Mouse (Mus musculus): ENCODE results near the gene Fhit. TPM values are rescaled to one million over a fixed set of nuclear protein-coding genes. Genes with fewer than 3 reads are reported as not detected.

Fhit gene
- polyA plus RNA-seq, 1 experiment = 4.2 TPM

GRCm38 (mm10) chr14:9751341-9751740, 1410.5 kb downstream of the Fhit start:
- TF ChIP-seq POLR2A (IDR thresholded peaks at IDR 0.05; ENCODE audit: borderline replicate concordance, extremely low read depth, insufficient read depth, insufficient read length, poor library complexity, severe bottlenecking) = no peak
- no peak for TF ChIP-seq CTCF (IDR thresholded peaks at IDR 0.05; ENCODE audit: borderline replicate concordance, extremely low read depth, insufficient read depth, insufficient read length)
- no peak for DNase-seq (ENCODE audit: low read depth)

- peak; percentile 41 for DNase-seq (ENCODE audit: low read depth)
- TF ChIP-seq CTCF (IDR thresholded peaks at IDR 0.05; ENCODE audit: borderline replicate concordance, extremely low read depth, insufficient read depth, insufficient read length) = no peak
- TF ChIP-seq POLR2A (IDR thresholded peaks at IDR 0.05; ENCODE audit: borderline replicate concordance, extremely low read depth, insufficient read depth, insufficient read length, poor library complexity, severe bottlenecking) = no peak
Observed at GRCm38 (mm10) chr14:9748709-9749108, 1413.1 kb downstream of the Fhit start.

DNA sequence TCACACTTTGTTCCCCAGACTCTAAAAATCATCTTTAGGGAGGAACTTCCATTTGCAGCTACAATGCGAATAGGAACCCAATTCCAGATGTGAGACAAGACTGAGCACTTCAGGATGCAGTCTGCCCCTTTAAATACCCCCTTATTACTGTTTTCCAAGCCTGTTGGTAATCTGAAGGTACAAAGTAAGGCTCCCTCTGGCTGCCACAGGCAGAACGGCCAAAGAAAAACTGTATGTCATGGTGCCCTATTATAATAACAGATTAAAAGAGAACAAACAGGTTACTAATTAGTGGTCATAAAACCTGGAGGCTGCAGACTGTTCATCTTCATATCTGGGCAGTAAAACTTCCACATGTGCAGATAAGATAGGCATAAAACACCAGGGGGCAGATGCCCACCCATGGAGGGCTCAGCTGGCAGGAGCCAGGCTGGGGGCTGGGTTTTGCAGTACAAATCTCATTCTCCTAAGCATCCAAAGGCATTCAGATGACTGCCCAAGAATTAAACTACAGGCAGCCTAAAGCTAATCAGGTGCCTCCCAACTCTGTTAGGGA, 1439.8 kb downstream of the Fhit start:
- peak; percentile 8 for DNase-seq (ENCODE audit: low read depth)
- TF ChIP-seq CTCF (IDR thresholded peaks at IDR 0.05; ENCODE audit: borderline replicate concordance, extremely low read depth, insufficient read depth, insufficient read length) (peak; percentile 38; the same call in 1 of the 2 replicates), POLR2A (IDR thresholded peaks at IDR 0.05; ENCODE audit: borderline replicate concordance, extremely low read depth, insufficient read depth, insufficient read length, poor library complexity, severe bottlenecking) (no peak)

DNA sequence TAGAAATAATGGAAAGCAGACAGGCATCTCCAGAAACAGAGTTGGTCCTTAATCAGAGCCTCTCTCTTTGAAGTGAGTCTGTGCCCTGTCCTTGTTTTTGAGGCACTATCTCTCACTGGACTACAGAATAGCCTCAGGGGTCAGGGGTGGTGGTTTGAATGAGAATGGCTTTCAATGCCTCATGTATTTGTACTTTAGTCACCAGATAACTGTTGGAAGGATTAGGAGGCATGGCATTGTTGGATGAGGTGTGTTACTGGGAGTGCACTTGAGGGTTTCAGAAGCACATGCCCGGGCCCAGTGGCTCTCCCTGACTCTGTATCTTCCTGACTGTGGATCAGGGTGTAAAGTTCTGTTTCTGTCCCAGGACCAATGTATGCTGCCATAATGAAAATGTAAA, 1463.2 kb downstream of the Fhit start:
- DNase-seq (ENCODE audit: low read depth) = no peak

DNA sequence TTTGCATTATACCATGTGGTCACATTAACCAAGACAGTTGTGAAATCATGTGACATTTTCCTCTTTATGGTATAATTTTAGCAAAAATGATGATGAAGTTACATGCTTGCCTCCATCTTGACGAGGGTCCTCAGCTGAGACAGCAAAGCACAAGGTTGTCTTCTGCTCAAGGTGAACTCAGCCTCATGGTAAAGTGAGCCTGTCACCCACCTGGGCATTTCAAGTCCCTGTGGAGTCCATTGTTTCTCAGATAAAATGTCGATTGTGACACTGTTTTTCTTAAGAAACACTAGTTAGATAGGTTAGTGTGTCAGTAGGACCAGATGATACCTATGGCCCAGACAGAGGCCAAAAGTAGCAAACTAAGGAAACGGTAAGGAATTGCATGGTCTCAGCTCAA, 1464.7 kb downstream of the Fhit start:
- no peak for DNase-seq (ENCODE audit: low read depth)
- TF ChIP-seq POLR2A (IDR thresholded peaks at IDR 0.05; ENCODE audit: borderline replicate concordance, extremely low read depth, insufficient read depth, insufficient read length, poor library complexity, severe bottlenecking) = no peak
- TF ChIP-seq CTCF (IDR thresholded peaks at IDR 0.05; ENCODE audit: borderline replicate concordance, extremely low read depth, insufficient read depth, insufficient read length) = no peak

More for the DNA sequence above, 1463.2 kb downstream of the Fhit start:
- TF ChIP-seq CTCF (IDR thresholded peaks at IDR 0.05; ENCODE audit: borderline replicate concordance, extremely low read depth, insufficient read depth, insufficient read length) = no peak
- no peak for TF ChIP-seq POLR2A (IDR thresholded peaks at IDR 0.05; ENCODE audit: borderline replicate concordance, extremely low read depth, insufficient read depth, insufficient read length, poor library complexity, severe bottlenecking)

DNA sequence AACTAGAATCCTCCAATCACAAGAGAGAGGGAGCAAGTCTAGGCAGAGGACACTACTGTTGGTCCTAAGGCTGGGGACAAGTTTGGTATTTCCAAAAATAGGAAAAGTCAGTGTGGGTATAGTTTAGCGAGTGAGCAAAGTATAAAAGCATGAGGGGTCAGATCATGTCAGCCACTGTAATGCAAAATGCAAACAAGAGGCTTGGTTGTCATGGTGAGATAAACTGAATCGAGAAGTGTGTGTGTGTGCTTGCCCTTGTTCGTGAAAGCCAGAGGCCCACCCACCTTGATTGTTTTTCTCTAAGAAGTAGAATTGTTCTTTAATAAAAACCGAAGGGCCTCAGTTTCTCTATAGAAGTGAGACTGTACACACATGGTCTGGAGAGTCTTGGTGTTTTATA, 1465.8 kb downstream of the Fhit start:
- TF ChIP-seq CTCF (IDR thresholded peaks at IDR 0.05; ENCODE audit: borderline replicate concordance, extremely low read depth, insufficient read depth, insufficient read length) (no peak), POLR2A (IDR thresholded peaks at IDR 0.05; ENCODE audit: borderline replicate concordance, extremely low read depth, insufficient read depth, insufficient read length, poor library complexity, severe bottlenecking) (no peak)
- peak; percentile 24 for DNase-seq (ENCODE audit: low read depth)

GRCm38 (mm10) chr14:9695217-9695690, 1466.6 kb downstream of the Fhit start:
- peak; percentile 82 for DNase-seq (ENCODE audit: low read depth)
- TF ChIP-seq POLR2A (IDR thresholded peaks at IDR 0.05; ENCODE audit: borderline replicate concordance, extremely low read depth, insufficient read depth, insufficient read length, poor library complexity, severe bottlenecking) (no peak), CTCF (IDR thresholded peaks at IDR 0.05; ENCODE audit: borderline replicate concordance, extremely low read depth, insufficient read depth, insufficient read length) (no peak)

DNA sequence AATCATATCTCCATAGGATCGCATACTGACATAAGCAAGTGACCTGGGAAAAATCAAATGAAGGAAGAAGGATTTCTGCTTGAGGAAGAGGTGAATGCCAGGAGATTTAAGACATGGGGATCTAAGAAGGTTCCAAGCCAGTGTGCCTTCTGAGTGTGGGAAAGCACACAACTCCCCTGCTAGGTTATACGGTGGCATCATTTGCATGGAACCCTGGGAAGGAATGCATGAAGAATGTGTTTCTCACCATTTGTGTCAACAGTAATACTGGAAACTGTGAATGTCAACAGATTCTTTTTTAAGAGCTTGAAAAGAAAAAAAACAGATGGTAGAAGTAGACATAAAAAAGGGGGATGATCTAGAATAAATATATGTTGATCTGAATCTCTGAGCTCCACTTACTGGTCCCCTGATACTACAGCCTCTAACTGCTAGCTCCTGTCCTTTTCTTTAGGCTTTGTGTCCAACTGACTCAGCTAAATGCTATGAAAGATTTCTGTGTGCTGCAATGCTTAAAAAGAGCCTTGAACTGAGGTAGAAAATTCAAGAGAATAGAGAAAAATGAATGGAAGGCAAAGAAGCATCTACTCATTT, 1473.1 kb downstream of the Fhit start:
- peak; percentile 3 for DNase-seq (ENCODE audit: low read depth)
- TF ChIP-seq POLR2A (IDR thresholded peaks at IDR 0.05; ENCODE audit: borderline replicate concordance, extremely low read depth, insufficient read depth, insufficient read length, poor library complexity, severe bottlenecking) (no peak), CTCF (IDR thresholded peaks at IDR 0.05; ENCODE audit: borderline replicate concordance, extremely low read depth, insufficient read depth, insufficient read length) (no peak)

GRCm38 (mm10) chr14:9684362-9684761, 1477.5 kb downstream of the Fhit start:
- DNase-seq (ENCODE audit: low read depth) = no peak

GRCm38 (mm10) chr14:9672728-9673127, 1489.1 kb downstream of the Fhit start:
- no peak for DNase-seq (ENCODE audit: low read depth)
- TF ChIP-seq CTCF (IDR thresholded peaks at IDR 0.05; ENCODE audit: borderline replicate concordance, extremely low read depth, insufficient read depth, insufficient read length) (no peak), POLR2A (IDR thresholded peaks at IDR 0.05; ENCODE audit: borderline replicate concordance, extremely low read depth, insufficient read depth, insufficient read length, poor library complexity, severe bottlenecking) (no peak)

More at GRCm38 (mm10) chr14:9684362-9684761, 1477.5 kb downstream of the Fhit start:
- TF ChIP-seq CTCF (IDR thresholded peaks at IDR 0.05; ENCODE audit: borderline replicate concordance, extremely low read depth, insufficient read depth, insufficient read length) (no peak), POLR2A (IDR thresholded peaks at IDR 0.05; ENCODE audit: borderline replicate concordance, extremely low read depth, insufficient read depth, insufficient read length, poor library complexity, severe bottlenecking) (no peak)

GRCm38 (mm10) chr14:9671776-9672175, 1490.1 kb downstream of the Fhit start:
- no peak for DNase-seq (ENCODE audit: low read depth)
- TF ChIP-seq POLR2A (IDR thresholded peaks at IDR 0.05; ENCODE audit: borderline replicate concordance, extremely low read depth, insufficient read depth, insufficient read length, poor library complexity, severe bottlenecking) (no peak), CTCF (IDR thresholded peaks at IDR 0.05; ENCODE audit: borderline replicate concordance, extremely low read depth, insufficient read depth, insufficient read length) (no peak)

- DNase-seq (ENCODE audit: low read depth) = no peak
- no peak for TF ChIP-seq CTCF (IDR thresholded peaks at IDR 0.05; ENCODE audit: borderline replicate concordance, extremely low read depth, insufficient read depth, insufficient read length)
- no peak for TF ChIP-seq POLR2A (IDR thresholded peaks at IDR 0.05; ENCODE audit: borderline replicate concordance, extremely low read depth, insufficient read depth, insufficient read length, poor library complexity, severe bottlenecking)
Observed at GRCm38 (mm10) chr14:9669766-9670165, 1492.1 kb downstream of the Fhit start.
